Mouse (Mus musculus) embryo, embryonic 10.5 days (tissue): Measurements from ENCODE around the gene Nr1i2.
"Not testable (repeated sequence)": the region's sequence is repeated elsewhere in the genome, so short reads cannot be mapped to it uniquely, and the experiment has no call there.

Experiments
- DNase-seq: peaks from one replicate; pipeline ENCODE4 v3.0.0-alpha.2; 2015; ENCODE audit warnings: low spot score

Gene Nr1i2

DNA sequence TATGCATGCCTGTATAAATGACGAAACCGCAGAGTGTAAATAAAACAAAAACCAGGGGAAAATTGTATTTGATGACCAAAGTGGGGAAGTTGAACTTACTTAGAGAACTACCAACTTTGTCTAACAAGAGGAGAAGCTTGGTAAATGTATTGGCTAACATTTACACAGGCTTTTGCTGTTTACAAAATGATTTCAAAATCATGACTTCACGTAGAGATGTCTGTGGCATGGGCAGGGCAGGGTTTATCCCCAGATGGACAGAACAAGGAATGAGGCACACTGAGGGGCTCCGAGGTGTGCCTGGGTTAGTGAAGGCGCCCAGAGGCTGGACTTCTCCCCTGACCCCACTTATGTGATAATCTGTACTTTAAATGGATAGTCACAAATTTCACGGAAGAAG is 7.3 kb downstream of the Nr1i2 start:
- DNase-seq = no peak

DNA sequence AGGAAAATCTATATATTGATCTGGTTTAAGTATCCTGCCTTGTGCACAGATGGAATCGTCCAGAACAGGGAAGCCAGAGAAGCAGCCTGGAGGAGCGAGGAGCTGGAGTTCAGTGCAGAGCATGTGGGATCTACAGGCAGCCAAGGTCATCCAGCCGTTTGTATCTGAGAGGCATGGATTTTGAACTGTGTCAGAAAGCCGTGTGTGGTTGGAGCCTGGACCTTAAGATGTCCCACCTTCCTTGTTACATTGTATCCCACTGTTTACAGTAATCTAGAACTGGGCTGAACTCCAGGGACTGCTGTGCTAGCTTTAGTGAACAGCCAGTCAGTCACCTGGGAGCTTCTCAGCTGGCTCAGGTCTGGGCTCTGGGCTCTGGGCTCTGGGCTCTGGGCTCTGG is 8.1 kb downstream of the Nr1i2 start:
- no peak for DNase-seq

DNA sequence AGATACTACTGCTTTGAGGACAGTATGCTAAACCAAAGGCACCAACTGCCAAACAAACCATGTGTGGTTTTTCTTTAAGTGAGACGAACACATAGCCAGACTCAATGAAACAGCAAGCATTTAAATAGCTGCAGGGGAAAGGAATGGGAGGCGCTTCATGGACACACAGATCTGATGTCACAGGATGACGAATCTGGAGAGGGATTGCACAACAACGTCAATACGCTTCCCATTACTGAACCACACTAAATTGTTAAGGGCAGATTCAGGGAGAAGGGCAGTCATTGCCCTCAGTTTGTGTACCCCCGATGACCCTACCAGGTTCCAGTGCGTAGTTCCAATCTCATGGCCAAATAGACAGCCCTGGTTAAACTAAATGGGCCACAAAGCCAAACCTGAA is 8.8 kb downstream of the Nr1i2 start:
- DNase-seq = no peak

GRCm38 (mm10) chr16:38283300-38283699 is 11.3 kb downstream of the Nr1i2 start:
- peak; percentile 35 for DNase-seq

DNA sequence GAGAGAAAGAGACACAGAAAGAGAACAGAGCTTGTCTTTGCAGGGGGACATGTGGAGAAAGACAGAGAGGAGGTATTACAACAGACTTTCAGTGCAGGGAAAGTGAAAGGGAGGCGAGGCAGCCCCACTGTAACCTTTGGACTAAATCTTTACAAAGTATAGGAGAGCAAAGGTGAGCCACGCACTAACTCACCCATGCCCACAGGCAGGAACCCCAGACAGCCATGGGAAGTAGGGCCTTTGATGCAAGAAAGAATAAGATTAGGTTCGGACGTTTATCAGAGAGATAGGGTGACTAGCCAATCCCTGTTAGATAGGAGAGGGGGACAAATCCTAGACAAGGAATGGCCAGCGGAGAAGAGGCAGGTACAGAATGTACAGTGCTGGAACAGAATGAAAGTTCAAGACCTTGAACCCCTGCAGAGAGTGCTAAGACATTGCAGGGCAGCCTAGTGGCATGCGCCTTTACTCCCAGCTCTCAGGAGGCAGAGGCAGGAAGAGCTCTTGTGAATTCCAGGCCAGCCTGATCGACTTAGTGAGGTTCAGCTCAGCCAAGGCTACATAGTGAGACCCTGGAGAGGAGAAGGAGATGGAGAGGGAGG is 12.0 kb downstream of the Nr1i2 start:
- no peak for DNase-seq

GRCm38 (mm10) chr16:38280951-38281350 is 13.7 kb downstream of the Nr1i2 start:
- DNase-seq = no peak

GRCm38 (mm10) chr16:38279794-38280193 is 14.8 kb downstream of the Nr1i2 start:
- no peak for DNase-seq

GRCm38 (mm10) chr16:38274737-38275136 is 19.9 kb downstream of the Nr1i2 start:
- no peak for DNase-seq

GRCm38 (mm10) chr16:38272483-38272882 is 22.1 kb downstream of the Nr1i2 start:
- DNase-seq = peak; percentile 5

- DNase-seq = no peak
Observed at GRCm38 (mm10) chr16:38271601-38272000, 23.0 kb downstream of the Nr1i2 start.

- no peak for DNase-seq
Observed at GRCm38 (mm10) chr16:38255927-38256326, 38.7 kb downstream of the Nr1i2 start.

- no peak for DNase-seq
Observed at GRCm38 (mm10) chr16:38255107-38255506, 39.5 kb downstream of the Nr1i2 start.

- DNase-seq = no peak
Observed at GRCm38 (mm10) chr16:38254001-38254400, 40.6 kb downstream of the Nr1i2 start.

- no peak for DNase-seq
Observed at GRCm38 (mm10) chr16:38250467-38250866, 44.2 kb downstream of the Nr1i2 start.

DNA sequence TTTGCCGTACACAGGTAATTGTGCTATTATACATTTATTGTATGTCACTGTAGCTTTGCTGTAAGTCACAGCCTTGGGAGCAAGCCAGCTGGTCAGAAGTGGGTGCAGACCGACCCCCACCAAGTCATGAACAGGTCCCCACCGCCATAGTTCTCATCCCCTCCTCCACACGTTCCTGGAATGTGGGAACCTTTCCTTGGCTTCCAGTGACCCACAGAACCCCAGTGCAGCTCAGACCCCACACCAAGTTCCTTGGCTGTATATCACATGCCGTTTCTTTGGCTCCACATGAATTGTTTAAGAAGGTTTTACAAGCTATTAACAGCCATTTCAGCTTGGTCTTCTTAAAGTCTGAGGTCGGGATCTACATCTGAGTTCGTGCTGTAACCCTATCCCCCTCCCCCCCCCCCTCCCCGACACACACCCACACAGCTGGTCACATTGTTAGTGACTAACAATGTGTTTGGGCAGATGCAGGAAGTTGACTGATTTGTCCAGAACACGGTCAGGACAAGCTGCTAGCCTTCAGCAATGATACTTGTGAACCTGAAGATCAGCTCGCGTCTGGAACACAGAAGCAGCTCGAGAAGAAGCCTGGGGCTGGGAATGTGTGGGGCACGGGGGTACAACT is 46.2 kb downstream of the Nr1i2 start:
- peak; percentile 20 for DNase-seq

GRCm38 (mm10) chr16:38245849-38246585 is 48.6 kb downstream of the Nr1i2 start:
- DNase-seq = no peak

- DNase-seq = no peak
Observed at GRCm38 (mm10) chr16:38245379-38245778, 49.2 kb downstream of the Nr1i2 start.

GRCm38 (mm10) chr16:38244111-38244510 is 50.5 kb downstream of the Nr1i2 start:
- DNase-seq = no peak

DNA sequence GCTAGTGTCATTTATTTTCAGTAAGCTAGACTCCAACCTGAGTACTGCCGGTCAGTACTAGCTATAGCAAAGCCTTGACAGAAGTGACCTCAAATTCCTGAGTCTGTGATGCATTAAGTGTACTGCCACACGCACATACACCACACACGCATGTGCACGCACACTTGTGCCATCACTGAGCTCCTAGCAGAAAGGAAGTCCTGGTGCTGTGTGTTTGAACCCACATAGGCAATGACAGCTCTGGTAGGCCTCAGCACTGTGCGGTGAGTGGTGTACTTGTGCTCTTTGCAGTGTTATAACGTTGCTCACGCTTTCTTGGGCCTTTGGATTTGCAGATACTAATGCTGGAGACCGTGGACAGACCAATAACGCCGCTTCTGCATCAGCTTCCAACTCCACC is 54.5 kb downstream of the Nr1i2 start:
- DNase-seq = no peak

- DNase-seq = peak; percentile 55
Observed at GRCm38 (mm10) chr16:38239729-38240128, 54.9 kb downstream of the Nr1i2 start.

DNA sequence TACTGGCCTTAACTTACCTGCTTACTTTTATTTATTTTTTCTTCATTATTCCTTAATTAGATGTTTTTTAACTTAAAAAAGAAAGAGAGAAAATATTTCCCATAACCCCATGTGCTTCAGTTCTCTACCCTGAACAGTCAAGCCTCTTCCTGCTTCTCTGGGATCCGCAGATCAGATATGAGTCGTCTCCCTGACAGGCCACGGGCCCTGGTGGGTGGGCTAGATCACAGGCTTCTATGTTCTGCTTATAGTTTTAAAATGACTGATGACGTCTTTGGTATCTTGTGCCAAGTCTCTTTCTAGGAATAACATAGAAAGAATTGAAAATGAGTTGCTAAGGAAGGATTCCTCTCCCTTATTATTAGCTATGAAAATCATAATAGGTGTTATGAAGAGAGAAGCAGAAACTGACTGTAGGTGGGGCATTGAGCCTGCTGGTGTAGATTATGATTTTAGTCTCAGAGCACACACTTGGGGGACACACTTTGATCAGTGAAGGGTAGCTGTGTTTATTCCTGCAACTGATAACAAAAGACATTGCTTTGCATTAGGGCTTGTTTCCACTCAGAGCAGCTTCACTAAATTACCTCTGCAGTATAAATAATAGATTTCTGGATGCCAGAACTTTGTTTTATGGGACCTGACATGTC is 57.6 kb downstream of the Nr1i2 start:
- DNase-seq = no peak

DNA sequence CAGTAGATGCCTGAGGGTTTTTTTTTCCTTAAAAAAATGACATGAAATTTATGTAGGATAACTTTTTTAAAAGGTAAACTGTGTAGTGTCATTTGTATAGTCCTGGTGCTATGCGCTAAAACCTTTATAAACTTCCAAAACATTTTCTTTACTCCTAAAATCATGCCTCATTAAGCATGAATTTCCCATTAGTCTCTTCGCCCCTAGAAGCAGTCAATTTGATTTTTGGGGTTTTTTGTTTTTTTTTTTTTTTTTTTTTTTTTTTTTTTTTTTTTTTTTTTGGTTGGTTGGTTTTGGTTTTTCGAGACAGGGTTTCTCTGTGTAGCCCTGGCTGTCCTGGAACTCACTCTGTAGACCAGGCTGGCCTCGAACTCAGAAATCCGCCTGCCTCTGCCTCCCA is 72.1 kb downstream of the Nr1i2 start:
- DNase-seq = not testable (repeated sequence)

- DNase-seq = no peak
Observed at GRCm38 (mm10) chr16:38205272-38205671, 89.4 kb downstream of the Nr1i2 start.
